Mouse (Mus musculus): ENCODE measurements at regions not wholly inside any gene's neighbourhood (a gene's known extent, or its start where the extent isn't known, plus 50 kb on each side); places are given as distances from the start of the nearest gene placed in this dataset.

- no peak for ATAC-seq
- Histone ChIP-seq H3K4me2 (ENCODE audit: low read depth, low read length) (no peak overlapping the region), H3K9ac (replicated peaks; ENCODE audit: low read length) (no peak overlapping the region), H3K9me3 (ENCODE audit: low read length) (no peaks in the 10 kb centered on the region), H3K4me3 (ENCODE audit: low read length) (no peak overlapping the region), H3K27ac (no peak overlapping the region), H3K4me1 (ENCODE audit: insufficient read depth, low read length) (no peaks in the 10 kb centered on the region), H3K27me3 (ENCODE audit: insufficient read depth, low read length) (no peaks in the 10 kb centered on the region), H3K36me3 (ENCODE audit: insufficient read depth, low read length) (no peaks in the 10 kb centered on the region)
- no peak for DNase-seq (ENCODE audit: low spot score)
- 51% methylated on average over 3 of the region's 3 CpGs for WGBS
- TF ChIP-seq CTCF (IDR thresholded peaks at IDR 0.05; ENCODE audit: low read depth): no peak
Measured at GRCm38 (mm10) chr10:19091110-19091509, 75.7 kb upstream of the Tnfaip3 start.

GRCm38 (mm10) chr10:19086995-19087394 is 71.5 kb upstream of the Tnfaip3 start:
- no peak for TF ChIP-seq CTCF (IDR thresholded peaks at IDR 0.05; ENCODE audit: low read depth)
- Histone ChIP-seq H3K9ac (replicated peaks; ENCODE audit: low read length) (no peak overlapping the region), H3K9me3 (ENCODE audit: low read length) (no peaks in the 10 kb centered on the region), H3K27ac (no peak overlapping the region), H3K4me1 (ENCODE audit: insufficient read depth, low read length) (no peaks in the 10 kb centered on the region), H3K4me2 (ENCODE audit: low read depth, low read length) (no peak overlapping the region), H3K36me3 (ENCODE audit: insufficient read depth, low read length) (no peaks in the 10 kb centered on the region), H3K4me3 (ENCODE audit: low read length) (no peak overlapping the region), H3K27me3 (ENCODE audit: insufficient read depth, low read length) (no peaks in the 10 kb centered on the region)
- 92% methylated on average over 1 of the region's 1 CpGs for WGBS
- DNase-seq (ENCODE audit: low spot score) (no peak), ATAC-seq (no peak)

- H3K4me1 ChIP-seq (ENCODE audit: insufficient read depth, low read length): no peaks in the 10 kb centered on the region
- no peaks in the 10 kb centered on the region for H3K27me3 ChIP-seq (ENCODE audit: insufficient read depth, low read length)
- no peak for ATAC-seq
Measured at GRCm38 (mm10) chr10:19082136-19082535, 66.7 kb upstream of the Tnfaip3 start.

GRCm38 (mm10) chr10:19078047-19078446 is 62.6 kb upstream of the Tnfaip3 start:
- Histone ChIP-seq H3K27ac (no peak overlapping the region), H3K4me3 (ENCODE audit: low read length) (no peak overlapping the region), H3K4me1 (ENCODE audit: insufficient read depth, low read length) (no peaks in the 10 kb centered on the region), H3K27me3 (ENCODE audit: insufficient read depth, low read length) (no peaks in the 10 kb centered on the region), H3K36me3 (ENCODE audit: insufficient read depth, low read length) (no peaks in the 10 kb centered on the region), H3K4me2 (ENCODE audit: low read depth, low read length) (no peak overlapping the region), H3K9ac (replicated peaks; ENCODE audit: low read length) (no peak overlapping the region), H3K9me3 (ENCODE audit: low read length) (no peaks in the 10 kb centered on the region)
- 86% methylated on average over 4 of the region's 4 CpGs for WGBS
- no peak for TF ChIP-seq CTCF (IDR thresholded peaks at IDR 0.05; ENCODE audit: low read depth)
- ATAC-seq (no peak), DNase-seq (ENCODE audit: low spot score) (no peak)

More at GRCm38 (mm10) chr10:19082136-19082535, 66.7 kb upstream of the Tnfaip3 start:
- 85% methylated on average over 4 of the region's 4 CpGs for WGBS
- Histone ChIP-seq H3K36me3 (ENCODE audit: insufficient read depth, low read length) (no peaks in the 10 kb centered on the region), H3K27ac (no peak overlapping the region), H3K4me3 (ENCODE audit: low read length) (no peak overlapping the region), H3K9me3 (ENCODE audit: low read length) (no peaks in the 10 kb centered on the region), H3K4me2 (ENCODE audit: low read depth, low read length) (no peak overlapping the region), H3K9ac (replicated peaks; ENCODE audit: low read length) (no peak overlapping the region)
- no peak for TF ChIP-seq CTCF (IDR thresholded peaks at IDR 0.05; ENCODE audit: low read depth)
- DNase-seq (ENCODE audit: low spot score): no peak

- H3K4me3 ChIP-seq (ENCODE audit: low read length): no peak overlapping the region
- H3K4me1 ChIP-seq (ENCODE audit: insufficient read depth, low read length): no peaks in the 10 kb centered on the region
- WGBS: 89% methylated on average over 5 of the region's 5 CpGs
- no peaks in the 10 kb centered on the region for H3K27me3 ChIP-seq (ENCODE audit: insufficient read depth, low read length)
- H3K9me3 ChIP-seq (ENCODE audit: low read length): no peaks in the 10 kb centered on the region
- no peaks in the 10 kb centered on the region for H3K36me3 ChIP-seq (ENCODE audit: insufficient read depth, low read length)
- TF ChIP-seq CTCF (IDR thresholded peaks at IDR 0.05; ENCODE audit: low read depth): no peak
- H3K27ac ChIP-seq: no peak overlapping the region
- ATAC-seq (no peak), DNase-seq (ENCODE audit: low spot score) (no peak)
- no peak overlapping the region for H3K4me2 ChIP-seq (ENCODE audit: low read depth, low read length)
- H3K9ac ChIP-seq (replicated peaks; ENCODE audit: low read length): no peak overlapping the region
Measured at GRCm38 (mm10) chr10:19068377-19068776, 52.9 kb upstream of the Tnfaip3 start.

- ATAC-seq (no peak), DNase-seq (ENCODE audit: low spot score) (no peak)
- H3K9me3 ChIP-seq (ENCODE audit: low read length): no peaks in the 10 kb centered on the region
Measured at GRCm38 (mm10) chr10:19067623-19068022, 52.2 kb upstream of the Tnfaip3 start.

GRCm38 (mm10) chr10:19066821-19067350 is 51.4 kb upstream of the Tnfaip3 start:
- Histone ChIP-seq H3K27me3 (ENCODE audit: insufficient read depth, low read length) (no peaks in the 10 kb centered on the region), H3K4me2 (ENCODE audit: low read depth, low read length) (no peak overlapping the region), H3K27ac (no peak overlapping the region), H3K9ac (replicated peaks; ENCODE audit: low read length) (no peak overlapping the region), H3K9me3 (ENCODE audit: low read length) (no peaks in the 10 kb centered on the region), H3K36me3 (ENCODE audit: insufficient read depth, low read length) (no peaks in the 10 kb centered on the region), H3K4me1 (ENCODE audit: insufficient read depth, low read length) (no peaks in the 10 kb centered on the region), H3K4me3 (ENCODE audit: low read length) (no peak overlapping the region)
- no peak for TF ChIP-seq CTCF (IDR thresholded peaks at IDR 0.05; ENCODE audit: low read depth)
- ATAC-seq (no peak), DNase-seq (ENCODE audit: low spot score) (no peak)
- 96% methylated on average over 5 of the region's 5 CpGs for WGBS

More at GRCm38 (mm10) chr10:19067623-19068022, 52.2 kb upstream of the Tnfaip3 start:
- Histone ChIP-seq H3K9ac (replicated peaks; ENCODE audit: low read length) (no peak overlapping the region), H3K27ac (no peak overlapping the region), H3K4me2 (ENCODE audit: low read depth, low read length) (no peak overlapping the region), H3K27me3 (ENCODE audit: insufficient read depth, low read length) (no peaks in the 10 kb centered on the region), H3K4me3 (ENCODE audit: low read length) (no peak overlapping the region), H3K36me3 (ENCODE audit: insufficient read depth, low read length) (no peaks in the 10 kb centered on the region), H3K4me1 (ENCODE audit: insufficient read depth, low read length) (no peaks in the 10 kb centered on the region)
- 83% methylated on average over 3 of the region's 3 CpGs for WGBS
- no peak for TF ChIP-seq CTCF (IDR thresholded peaks at IDR 0.05; ENCODE audit: low read depth)

Data from hindbrain, postnatal 0 days (tissue).